Comparison of ENCODE assay signal across 18 mouse cellular contexts in the genomic region with DNA sequence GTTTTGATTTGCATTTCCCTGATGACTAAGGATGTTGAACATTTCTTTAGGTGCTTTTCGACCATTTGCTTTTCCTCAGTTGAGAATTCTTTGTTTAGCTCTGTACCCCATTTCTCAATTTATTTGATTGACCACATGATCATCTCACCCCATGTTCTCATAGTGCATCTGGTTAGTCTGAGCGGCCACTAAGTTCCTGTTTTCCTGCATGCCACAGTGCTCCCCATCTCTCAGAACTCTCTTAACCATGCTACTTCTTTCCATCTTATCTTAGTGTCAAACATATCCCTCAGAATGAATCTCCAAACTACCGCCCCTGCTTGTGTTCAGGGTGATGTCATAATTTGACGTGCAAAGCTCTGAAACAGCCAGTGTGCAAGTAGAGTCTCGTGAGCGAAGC.
"Had no signal": no experiment of that assay in that cellular context is flagged by ENCODE, and none has a peak within 500 bp of the region (broad histone marks: within the 10 kb centered on the region; RNA-seq: fewer than 3 reads in every experiment).

No protein-coding gene starts in this region.

- DNase-seq: liver, embryonic 13.5 days; liver, postnatal 0 days; lung, adult 2 months; lung, postnatal 14 days; lung, postnatal 36 days; midbrain, embryonic 14.5 days; right cerebral cortex, postnatal 14 days; thymus, adult 18-20 months; thymus, postnatal 14 days; thymus, postnatal 36 days had no signal

- H3K27me3 ChIP-seq: liver, embryonic 13.5 days; liver, embryonic 15.5 days; lung, embryonic 15.5 days; megakaryocyte, embryonic 14.5 days; midbrain, embryonic 12.5 days; neural tube, embryonic 13.5 days; neural tube, embryonic 15.5 days had no signal

- ATAC-seq: liver, postnatal 0 days; lung, postnatal 0 days; midbrain, embryonic 16.5 days had no signal
